Mouse (Mus musculus) ovary, adult 2 months (tissue): Measurements from ENCODE around the gene Trpd52l3. TPM values are rescaled to one million over a fixed set of nuclear protein-coding genes. Genes with fewer than 3 reads are reported as not detected.

Source experiments
- polyA plus RNA-seq: library from polyadenylated mRNA; depleted of rRNA; stranded (reverse); fragments of >200 nt; gene quantifications from 2 replicates; pipeline ENCODE4 v1.2.3, GENCODE M21; 2012; rRNA removed

The Trpd52l3 gene
- polyA plus RNA-seq: 0.06 TPM in 1 of 2 replicates, not detected in the other

DNA sequence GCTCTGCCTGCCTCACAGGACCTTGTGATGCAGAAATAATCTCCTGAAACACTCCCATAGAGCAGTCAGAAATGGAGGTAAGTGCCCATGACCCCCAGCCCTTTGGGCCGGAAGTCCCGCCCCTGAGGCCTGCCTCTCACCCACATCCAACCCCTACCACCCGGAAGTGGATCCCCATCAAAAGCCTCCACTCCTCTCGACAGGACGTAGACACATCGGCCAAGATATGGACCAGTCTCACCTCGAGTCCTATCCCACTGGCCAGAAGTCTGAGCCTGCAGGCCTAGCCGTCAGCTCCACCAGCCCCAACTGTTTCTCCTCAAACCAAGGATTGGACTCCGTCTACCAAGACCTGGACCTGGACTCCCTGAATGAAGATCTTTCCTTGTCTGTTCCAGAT is at the start of gene Trpd52l3:
TSS of gene Trpd52l3 (plus strand) at position 170 of the 400 bp plus-strand sequence.

DNA sequence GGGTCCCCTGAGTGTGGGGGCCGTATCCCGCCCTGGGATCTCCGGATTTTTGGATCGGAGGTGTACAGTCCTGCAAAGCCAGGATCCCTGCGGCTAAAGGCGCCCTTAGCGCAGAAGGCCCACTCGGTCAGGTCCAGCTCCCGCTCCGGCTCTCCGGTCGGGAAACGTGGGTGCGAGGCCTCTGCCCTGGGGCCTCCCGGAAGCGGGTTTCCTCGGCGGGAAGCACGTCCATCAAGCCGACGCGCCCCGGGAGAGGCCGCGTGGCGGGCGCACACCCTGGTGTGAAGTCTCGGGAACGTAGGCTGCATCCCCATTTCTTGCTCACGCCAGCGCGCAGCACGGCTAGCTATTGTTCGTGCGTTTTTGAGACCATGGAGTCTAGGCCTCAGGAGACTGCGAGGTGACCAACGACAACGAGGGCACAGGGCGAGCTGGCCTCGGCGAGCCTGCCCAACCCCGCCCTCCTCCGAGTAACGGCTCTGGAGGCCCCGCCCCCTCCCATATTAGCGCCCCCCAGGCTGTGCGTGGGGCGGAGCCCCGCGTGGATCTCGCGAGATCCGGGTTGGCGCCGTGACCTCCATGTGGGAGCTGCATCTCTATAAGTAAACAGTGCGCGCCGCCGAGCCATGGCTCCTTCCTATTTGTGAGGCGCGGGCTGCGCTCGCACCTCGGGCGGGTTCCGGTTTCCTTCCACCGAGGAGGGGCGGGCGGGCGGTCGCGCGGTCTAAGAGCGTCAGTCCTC is 26.5 kb downstream of the Trpd52l3 start, which contains the start of gene Uhrf2:
TSS of gene Uhrf2 (plus strand) at position 620 of the 742 bp plus-strand sequence.

Other genes starting within 250 kb of the Trpd52l3 start
- gene 9930021J03Rik, start 197.8 kb upstream of the Trpd52l3 start, polyA plus RNA-seq: 3.7 and 5.6 TPM in 2 replicates
- 1.2 and 1.3 TPM in 2 replicates for gene Ranbp6, start 190.8 kb upstream of the Trpd52l3 start, polyA plus RNA-seq
- 3.6 and 4.9 TPM in 2 replicates for gene Il33, start 78.7 kb upstream of the Trpd52l3 start, polyA plus RNA-seq
- 29.9 and 31.1 TPM in 2 replicates for gene Uhrf2, start 26.7 kb downstream of the Trpd52l3 start, polyA plus RNA-seq
- gene Gldc, start 171.6 kb downstream of the Trpd52l3 start, polyA plus RNA-seq: 0.60 and 0.71 TPM in 2 replicates
- gene Mbl2, start 229.2 kb downstream of the Trpd52l3 start, polyA plus RNA-seq: 0.25 and 0.29 TPM in 2 replicates